Mouse (Mus musculus): ENCODE results near the gene Mark4.

DNA sequence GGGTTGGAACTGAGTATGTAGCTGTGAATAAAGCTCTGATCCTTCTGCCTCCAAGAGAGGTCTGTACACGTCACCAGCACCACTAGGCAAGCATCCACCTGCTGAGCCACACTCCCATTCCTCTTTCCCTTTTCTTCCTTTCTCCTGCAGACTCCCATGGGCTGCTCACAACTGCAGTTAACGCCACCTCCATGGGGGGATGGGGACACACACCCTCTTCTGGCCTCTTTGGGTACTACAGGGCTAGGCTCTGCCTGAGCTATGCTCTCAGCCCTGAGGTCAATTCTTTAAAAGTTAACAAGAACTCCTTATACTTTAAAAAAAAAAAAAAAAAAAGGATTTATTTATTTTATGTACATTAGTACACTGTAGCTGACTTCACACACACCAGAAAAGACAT is 26.1 kb downstream of the Mark4 start:
- TF ChIP-seq CTCF (IDR thresholded peaks at IDR 0.05; ENCODE audit: low read depth) (peak; percentile 46), EP300 (IDR thresholded peaks at IDR 0.05; ENCODE audit: low read depth) (no peak)
